Mouse (Mus musculus) adrenal gland, adult 18-20 months (tissue): ENCODE data around the gene Lsm12. TPM values are rescaled to one million over a fixed set of nuclear protein-coding genes. Genes with fewer than 3 reads are reported as not detected.

Source experiments
- DNase-seq, 2 experiments: peaks; one replicate each; pipeline ENCODE4 v3.0.0; 2021 to 2022; ENCODE audit warnings: low spot score in 2 of 2
- total RNA-seq, 2 experiments: library from RNA; stranded (reverse); gene quantifications; 1 replicate in 1 of 2; 2 replicates in 1 of 2; pipeline ENCODE4 v1.2.3; 2021

Gene Lsm12
- total RNA-seq, 2 experiments from 2014 or later: 83.9 to 102 TPM

- no peak for DNase-seq
Observed at GRCm38 (mm10) chr11:102217396-102217795, 32.3 kb upstream of the Lsm12 start.

- peak in 1 of 2 experiments; percentile 20 for DNase-seq
Observed at GRCm38 (mm10) chr11:102216886-102217240, 31.8 kb upstream of the Lsm12 start.

- peak in 1 of 2 experiments; percentile 36 for DNase-seq
Observed at GRCm38 (mm10) chr11:102216056-102216885, 31.2 kb upstream of the Lsm12 start.

- DNase-seq: no peak
Observed at GRCm38 (mm10) chr11:102215511-102215910, 30.4 kb upstream of the Lsm12 start.

GRCm38 (mm10) chr11:102214430-102215156 is 29.5 kb upstream of the Lsm12 start:
- no peak for DNase-seq

GRCm38 (mm10) chr11:102211936-102212341 is 26.8 kb upstream of the Lsm12 start:
- no peak for DNase-seq

GRCm38 (mm10) chr11:102211011-102211410 is 25.9 kb upstream of the Lsm12 start:
- DNase-seq: no peak

GRCm38 (mm10) chr11:102210185-102210584 is 25.1 kb upstream of the Lsm12 start:
- DNase-seq: no peak

- no peak for DNase-seq
Observed at GRCm38 (mm10) chr11:102209742-102210141, 24.6 kb upstream of the Lsm12 start.

GRCm38 (mm10) chr11:102208846-102209245 is 23.8 kb upstream of the Lsm12 start:
- DNase-seq: no peak

- DNase-seq: no peak
Observed at GRCm38 (mm10) chr11:102207825-102208777, 23.0 kb upstream of the Lsm12 start.

GRCm38 (mm10) chr11:102206481-102206880 is 21.4 kb upstream of the Lsm12 start:
- DNase-seq: no peak

- peak in 1 of 2 experiments; percentile 20 for DNase-seq
Observed at GRCm38 (mm10) chr11:102201408-102201821, 16.3 kb upstream of the Lsm12 start.

- peak in 1 of 2 experiments; percentile 15 for DNase-seq
Observed at GRCm38 (mm10) chr11:102199856-102200255, 14.8 kb upstream of the Lsm12 start.

- no peak for DNase-seq
Observed at GRCm38 (mm10) chr11:102198245-102198644, 13.1 kb upstream of the Lsm12 start.

GRCm38 (mm10) chr11:102196018-102196797 is 11.1 kb upstream of the Lsm12 start:
- DNase-seq: peak in 1 of 2 experiments; percentile 27

- peak in 1 of 2 experiments; percentile 25 for DNase-seq
Observed at GRCm38 (mm10) chr11:102193657-102194440, 8.8 kb upstream of the Lsm12 start.

- no peak for DNase-seq
Observed at GRCm38 (mm10) chr11:102190848-102191247, 5.8 kb upstream of the Lsm12 start.
